8 mouse cellular contexts compared by ENCODE assay signal in genomic region chr11:45881026-45881682, GRCm38 (mm10). TPM values are rescaled to one million over a fixed set of nuclear protein-coding genes. Genes with fewer than 3 reads are reported as not detected.
DNase-seq lines count a peak whose midpoint lies in the region; ATAC-seq lines count a peak whose summit lies in the region.

No protein-coding gene starts in this region.

- H3K9me3 ChIP-seq in liver, embryonic 15.5 days (replicated peaks), result no peaks in the 10 kb centered on the region

- H3K4me3 ChIP-seq in liver, embryonic 15.5 days (replicated peaks), result no peak overlapping the region

- peak; percentile 61 for DNase-seq in urinary bladder, postnatal 14 days (ENCODE audit: low spot score)
- no peak for DNase-seq in urinary bladder, postnatal 25 days (ENCODE audit: low spot score)
- DNase-seq in brain, embryonic 18.5 days (ENCODE audit: low read depth, low spot score), result peak; percentile 37
- DNase-seq in gastrocnemius, postnatal 10 days, result peak; percentile 52
- DNase-seq in kidney, adult 18-20 months, result peak; percentile 56
- peak; percentile 63 for DNase-seq in retina, embryonic 14.5 days (ENCODE audit: low spot score)
- DNase-seq in thymus, postnatal 25 days, result no peak

- no peak overlapping the region for H3K9ac ChIP-seq in liver, embryonic 15.5 days

- peaks cover 45% of the 10 kb centered on the region for H3K4me1 ChIP-seq in liver, embryonic 15.5 days (replicated peaks)

- peak overlapping the region; percentile 26; the same call in 1 of the 2 replicates for H3K27ac ChIP-seq in liver, embryonic 15.5 days (replicated peaks)

- ATAC-seq in liver, embryonic 15.5 days (ENCODE audit: insufficient read depth), result no peak

- WGBS in liver, embryonic 15.5 days (ENCODE audit: insufficient replicate concordance), result 70% methylated on average over 6 of the region's 6 CpGs

- no peaks in the 10 kb centered on the region for H3K27me3 ChIP-seq in liver, embryonic 15.5 days

- H3K36me3 ChIP-seq in liver, embryonic 15.5 days (replicated peaks), result peaks cover 48% of the 10 kb centered on the region

- no peak overlapping the region for H3K4me2 ChIP-seq in liver, embryonic 15.5 days

RNA-seq across cellular contexts. Expression of gene Clint1, which starts 29.3 kb away (rescaled TPM):
- total RNA-seq in gastrocnemius, postnatal 10 days (2021), result 10 to 100 TPM; 44.9 to 51.3 TPM
- 53.8 and 62.1 TPM in 2 replicates for polyA plus RNA-seq in liver, embryonic 15.5 days (2015; fragmentation: Nextera tagmentation; extraction: Ambion mirVana)

Comparison
In these comparisons a context has a peak if more than half of its experiments do, and no peak if none do; other contexts are left out.
1. DNase-seq: peak in urinary bladder, postnatal 14 days (single experiment), brain, embryonic 18.5 days (single experiment), gastrocnemius, postnatal 10 days (single experiment), kidney, adult 18-20 months (single experiment) and retina, embryonic 14.5 days (single experiment); none in urinary bladder, postnatal 25 days (single experiment) and thymus, postnatal 25 days (single experiment).